Mouse (Mus musculus) midbrain, embryonic 16.5 days (tissue): Measurements from ENCODE around the gene Fam110a. TPM values are rescaled to one million over a fixed set of nuclear protein-coding genes. Genes with fewer than 3 reads are reported as not detected.

Source experiments
- ATAC-seq: fragments of 200-750 bp; cut with Nextera tagmentation; 2 replicates; pipeline ENCODE4 v1.8.0; 2017; ENCODE audit warnings: moderate TSS enrichment
- H3K27ac ChIP-seq: fragments of 300-500 bp; sonication (generic); 2 replicates; pipeline ENCODE4 v1.5.1; 2014; ENCODE audit warnings: mild to moderate bottlenecking, low read length, mixed read lengths
- H3K27me3 ChIP-seq: fragments of 300-500 bp; sonication (generic); 2 replicates; pipeline ENCODE4 v1.6.1; 2014; ENCODE audit warnings: low read depth, low read length, mixed read lengths; ENCODE audit not compliant: control insufficient read depth, insufficient read depth
- H3K36me3 ChIP-seq: fragments of 300-500 bp; sonication (generic); 2 replicates; pipeline ENCODE4 v1.6.1; 2014; ENCODE audit warnings: mild to moderate bottlenecking, low read length, moderate library complexity, mixed read lengths; ENCODE audit not compliant: control insufficient read depth, insufficient read depth
- H3K4me1 ChIP-seq: fragments of 300-500 bp; sonication (generic); 2 replicates; pipeline ENCODE4 v1.6.1; 2014; ENCODE audit warnings: mild to moderate bottlenecking, low read length, mixed read lengths; ENCODE audit not compliant: control insufficient read depth, insufficient read depth
- H3K4me2 ChIP-seq: fragments of 300-500 bp; sonication (generic); 2 replicates; pipeline ENCODE4 v1.6.1; 2014; ENCODE audit warnings: mild to moderate bottlenecking, low read length, mixed read lengths
- H3K4me3 ChIP-seq: fragments of 300-500 bp; sonication (generic); 2 replicates; pipeline ENCODE4 v1.5.1; 2014; ENCODE audit warnings: low read depth, mild to moderate bottlenecking, low read length, moderate library complexity, mixed read lengths
- H3K9ac ChIP-seq: fragments of 300-500 bp; sonication (generic); 2 replicates; pipeline ENCODE4 v1.6.1; 2014; ENCODE audit warnings: low read depth, low read length, mixed read lengths
- H3K9me3 ChIP-seq: fragments of 300-500 bp; sonication (generic); replicated peaks from 2 replicates; pipeline ENCODE4 v1.6.1; 2014; ENCODE audit warnings: mild to moderate bottlenecking, low read length, mixed read lengths; ENCODE audit not compliant: control insufficient read depth, poor library complexity, severe bottlenecking
- WGBS: fragments of 180-500 bp; shearing (Covaris S2); extraction: QIAGEN DNeasy Blood & Tissue Kit; methylation state at CpG from one replicate; pipeline ENCODE4 v1.1.7; 2014; 5-methylcytosine and 5-hydroxymethylcytosine counted together
- polyA plus RNA-seq: library from polyadenylated mRNA; unstranded; fragments of >200 nt; fragmentation: Nextera tagmentation; extraction: Ambion mirVana; gene quantifications from 2 replicates; pipeline ENCODE4 v1.2.1, GENCODE M21; 2015

Gene Fam110a
- polyA plus RNA-seq, 1 experiment from 2014 or later: 57.5 TPM

GRCm38 (mm10) chr2:151938780-151939200, 41.2 kb downstream of the Fam110a start:
- WGBS: 64% methylated on average over 11 of the region's 11 CpGs
- H3K4me2 ChIP-seq: no peak overlapping the region
- no peak overlapping the region for H3K9ac ChIP-seq
- no peak for ATAC-seq
- H3K9me3 ChIP-seq: no peaks in the 10 kb centered on the region
- no peaks in the 10 kb centered on the region for H3K36me3 ChIP-seq
- H3K4me1 ChIP-seq: no peaks in the 10 kb centered on the region
- no peak overlapping the region for H3K27ac ChIP-seq
- H3K4me3 ChIP-seq: no peak overlapping the region
- H3K27me3 ChIP-seq: no peaks in the 10 kb centered on the region

DNA sequence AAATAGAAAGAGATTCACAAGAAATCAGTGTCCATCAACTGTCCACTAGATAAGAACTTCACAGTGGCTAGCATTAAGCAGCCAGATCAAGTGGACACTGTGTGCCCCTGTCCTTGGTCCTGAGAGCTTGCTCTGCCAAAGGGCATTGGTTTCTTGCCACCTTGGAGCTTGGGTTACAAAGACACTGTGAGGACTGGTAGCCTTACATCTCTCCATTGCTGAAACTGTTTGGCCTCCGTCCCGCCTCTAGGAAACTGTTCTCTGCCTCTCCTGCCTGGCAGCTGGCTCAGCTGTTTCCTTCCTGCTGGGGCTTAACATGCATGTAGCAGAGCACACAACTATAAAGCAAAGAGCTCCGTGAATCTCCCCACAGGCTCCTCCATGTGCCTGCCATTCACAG, 42.1 kb downstream of the Fam110a start:
- Histone ChIP-seq H3K9me3 (no peaks in the 10 kb centered on the region), H3K4me2 (no peak overlapping the region), H3K4me3 (no peak overlapping the region), H3K4me1 (no peaks in the 10 kb centered on the region), H3K27me3 (no peaks in the 10 kb centered on the region), H3K27ac (no peak overlapping the region), H3K36me3 (no peaks in the 10 kb centered on the region), H3K9ac (no peak overlapping the region)
- 46% methylated on average over 3 of the region's 3 CpGs for WGBS
- ATAC-seq: no peak

DNA sequence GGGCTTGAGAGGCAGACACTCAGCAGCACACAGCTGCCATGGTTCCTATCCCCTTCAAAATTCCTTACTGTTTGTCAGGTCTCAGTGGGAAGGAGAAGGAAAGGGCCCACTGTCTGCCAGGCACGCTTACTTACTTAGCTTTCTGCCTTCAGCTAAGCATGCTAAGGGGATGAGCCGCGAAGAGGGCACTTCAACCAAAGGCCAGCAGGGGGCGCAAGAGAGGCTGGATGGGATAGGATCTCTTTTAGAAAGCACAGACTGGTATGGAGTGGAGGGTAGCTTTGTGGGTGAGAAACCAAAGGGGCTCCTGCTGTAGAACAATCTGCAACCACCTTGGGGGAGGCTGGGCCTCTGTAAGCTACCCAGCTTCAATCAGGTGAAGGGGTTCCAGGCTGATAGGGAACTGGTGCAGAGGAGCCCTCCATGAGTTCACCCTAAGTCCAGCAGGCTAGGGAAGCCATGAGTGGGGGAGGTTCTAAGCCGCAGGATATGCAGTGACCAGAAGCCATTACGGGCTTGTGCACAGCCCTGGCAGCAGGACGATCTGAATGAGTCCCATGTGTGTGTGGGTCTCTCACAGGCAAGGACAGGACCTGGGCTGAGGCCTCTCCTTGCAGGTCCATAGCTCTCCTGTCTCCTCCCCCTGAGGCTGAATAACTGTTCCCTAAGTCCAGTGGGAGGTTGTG, 49.5 kb downstream of the Fam110a start:
- Histone ChIP-seq H3K4me1 (no peaks in the 10 kb centered on the region), H3K4me2 (no peak overlapping the region), H3K9me3 (no peaks in the 10 kb centered on the region), H3K27me3 (no peaks in the 10 kb centered on the region), H3K4me3 (no peak overlapping the region), H3K27ac (no peak overlapping the region), H3K36me3 (no peaks in the 10 kb centered on the region), H3K9ac (no peak overlapping the region)
- WGBS: 27% methylated on average over 7 of the region's 7 CpGs
- ATAC-seq: 0 out of 2 replicates have a peak, but pooled peaks have one; percentile 5

DNA sequence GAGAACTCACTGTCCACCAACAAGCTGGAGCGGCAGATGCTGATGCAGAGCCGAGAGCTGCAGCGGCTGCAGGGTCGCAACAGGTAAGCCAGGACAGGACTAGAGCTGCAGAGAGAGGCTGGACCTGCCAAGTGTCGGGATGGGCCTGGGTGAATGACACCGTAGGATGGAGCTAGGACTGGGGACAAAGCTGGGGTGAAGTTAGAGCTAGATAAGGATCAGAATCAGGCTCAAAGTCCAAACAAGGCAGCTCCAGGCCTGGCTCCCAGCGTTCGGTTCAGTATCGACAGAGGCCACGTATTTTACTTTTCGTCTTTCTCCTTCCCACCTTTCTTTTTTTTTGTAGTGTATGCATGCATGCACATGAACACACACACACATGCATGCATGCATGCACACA, 52.9 kb downstream of the Fam110a start:
- WGBS: 89% methylated on average over 11 of the region's 11 CpGs
- H3K4me3 ChIP-seq: no peak overlapping the region

GRCm38 (mm10) chr2:151925715-151926114, 54.3 kb downstream of the Fam110a start:
- no peak overlapping the region for H3K9ac ChIP-seq
- 66% methylated on average over 4 of the region's 4 CpGs for WGBS
- no peaks in the 10 kb centered on the region for H3K27me3 ChIP-seq
- H3K36me3 ChIP-seq: no peaks in the 10 kb centered on the region
- H3K9me3 ChIP-seq: no peaks in the 10 kb centered on the region
- H3K4me2 ChIP-seq: no peak overlapping the region
- no peaks in the 10 kb centered on the region for H3K4me1 ChIP-seq
- no peak overlapping the region for H3K27ac ChIP-seq
- ATAC-seq: no peak
- H3K4me3 ChIP-seq: no peak overlapping the region

More for the DNA sequence above, 52.9 kb downstream of the Fam110a start:
- ATAC-seq: no peak
- Histone ChIP-seq H3K27ac (no peak overlapping the region), H3K27me3 (no peaks in the 10 kb centered on the region), H3K4me1 (no peaks in the 10 kb centered on the region), H3K9ac (no peak overlapping the region), H3K4me2 (no peak overlapping the region), H3K36me3 (no peaks in the 10 kb centered on the region), H3K9me3 (no peaks in the 10 kb centered on the region)

- H3K9me3 ChIP-seq: no peaks in the 10 kb centered on the region
- no peak for ATAC-seq
- no peak overlapping the region for H3K4me2 ChIP-seq
- no peaks in the 10 kb centered on the region for H3K4me1 ChIP-seq
- 79% methylated on average over 7 of the region's 7 CpGs for WGBS
- no peaks in the 10 kb centered on the region for H3K36me3 ChIP-seq
- no peaks in the 10 kb centered on the region for H3K27me3 ChIP-seq
- no peak overlapping the region for H3K27ac ChIP-seq
- no peak overlapping the region for H3K9ac ChIP-seq
- no peak overlapping the region for H3K4me3 ChIP-seq
Measured at GRCm38 (mm10) chr2:151924276-151924675, 55.7 kb downstream of the Fam110a start.

DNA sequence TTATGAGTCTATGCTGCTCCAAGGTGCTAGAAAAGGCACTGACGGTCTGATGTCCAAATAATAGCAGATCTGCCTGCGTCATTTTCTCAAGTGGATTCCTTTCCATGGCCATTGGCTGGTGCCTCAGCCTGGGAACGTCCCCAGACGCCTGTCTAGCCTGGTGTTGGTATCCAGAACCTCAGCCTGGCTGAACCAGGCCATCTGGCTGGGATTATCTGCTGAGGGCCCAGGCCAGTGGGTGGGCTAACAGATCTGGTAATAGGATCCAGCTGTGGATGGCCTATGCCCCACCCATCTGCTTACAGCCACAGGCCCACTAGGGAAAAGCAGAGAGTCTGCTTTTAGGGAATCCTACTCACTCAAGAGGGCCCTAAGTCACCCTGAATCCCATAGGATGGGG, 58.4 kb downstream of the Fam110a start:
- Histone ChIP-seq H3K27ac (no peak overlapping the region), H3K9me3 (no peaks in the 10 kb centered on the region), H3K4me1 (no peaks in the 10 kb centered on the region), H3K27me3 (no peaks in the 10 kb centered on the region), H3K4me2 (no peak overlapping the region), H3K4me3 (no peak overlapping the region), H3K36me3 (no peaks in the 10 kb centered on the region), H3K9ac (no peak overlapping the region)
- 44% methylated on average over 4 of the region's 4 CpGs for WGBS
- no peak for ATAC-seq

DNA sequence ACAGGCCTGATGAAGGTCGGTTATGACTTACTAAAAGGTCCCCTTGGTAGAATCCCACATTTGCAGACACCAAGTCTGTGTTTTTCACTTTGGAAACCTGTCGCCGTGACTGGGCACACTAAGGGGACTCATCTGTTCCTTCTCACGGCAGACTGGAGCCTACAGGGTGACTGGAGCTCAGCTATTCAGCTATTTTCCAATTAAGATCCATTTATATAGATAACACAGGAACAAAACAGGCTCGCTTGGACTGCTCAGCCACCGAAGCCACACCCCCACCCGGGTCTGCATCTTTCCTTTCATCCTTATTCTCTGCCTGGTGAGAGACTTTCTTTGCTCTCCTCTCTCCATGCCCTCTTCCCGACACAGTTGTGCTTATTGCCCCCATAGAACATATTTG, 59.0 kb downstream of the Fam110a start:
- H3K4me1 ChIP-seq: no peaks in the 10 kb centered on the region
- no peaks in the 10 kb centered on the region for H3K36me3 ChIP-seq
- H3K4me3 ChIP-seq: no peak overlapping the region
- no peaks in the 10 kb centered on the region for H3K27me3 ChIP-seq
- no peak overlapping the region for H3K4me2 ChIP-seq
- H3K9me3 ChIP-seq: no peaks in the 10 kb centered on the region
- 59% methylated on average over 8 of the region's 8 CpGs for WGBS
- no peak overlapping the region for H3K9ac ChIP-seq
- ATAC-seq: no peak
- H3K27ac ChIP-seq: no peak overlapping the region
